Mouse (Mus musculus): ENCODE results near the gene Map3k7cl.

Gene Map3k7cl

DNA sequence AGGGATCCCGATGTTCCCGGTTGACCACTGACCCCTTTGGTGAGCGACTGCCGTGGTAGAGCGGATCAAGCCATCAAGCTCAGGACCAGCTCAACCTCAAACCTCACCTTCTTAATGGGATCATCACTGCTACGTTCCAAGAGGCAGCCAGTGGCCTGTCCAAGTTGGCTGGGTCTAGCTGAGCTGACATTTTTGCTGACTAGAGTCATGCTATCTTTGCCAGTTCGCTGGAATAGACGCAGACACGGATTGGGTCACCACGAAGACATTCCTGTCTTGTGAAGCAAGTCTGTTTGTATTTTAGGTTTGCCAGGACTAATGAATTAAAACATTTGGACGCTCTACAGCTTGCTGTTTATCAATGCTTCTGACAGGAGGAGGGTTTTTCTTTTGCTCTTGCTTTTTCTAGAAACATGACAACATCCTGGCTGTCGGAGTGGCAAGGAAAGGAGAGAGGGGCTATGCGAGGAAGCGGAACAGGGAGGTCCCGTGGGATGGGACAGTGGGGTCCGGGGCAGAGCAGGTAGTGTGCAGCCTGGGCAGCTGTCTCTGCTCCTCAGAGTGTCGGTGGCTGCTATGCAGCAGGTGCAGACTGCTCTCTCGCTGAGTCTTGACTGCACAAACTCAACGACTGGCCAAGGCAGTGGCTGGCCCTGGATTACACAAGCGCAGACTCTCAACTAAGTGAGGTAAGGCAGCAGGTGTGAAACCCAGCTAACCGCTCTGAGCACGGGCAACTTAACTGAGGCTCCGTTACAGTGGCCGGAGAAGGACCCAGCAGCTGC is at the start of gene Map3k7cl:
Map3k7cl (plus strand) TSS at position 424 of the 785 bp plus-strand sequence.
- peak; percentile 37 to 76 for DNase-seq (ENCODE audit: inconsistent age in 2 of 2, low spot score in 1 of 2)

- no peak for DNase-seq (ENCODE audit: inconsistent age in 2 of 2, low spot score in 1 of 2)
Observed at GRCm38 (mm10) chr16:87511706-87512105, 41.4 kb upstream of the Map3k7cl start.

DNA sequence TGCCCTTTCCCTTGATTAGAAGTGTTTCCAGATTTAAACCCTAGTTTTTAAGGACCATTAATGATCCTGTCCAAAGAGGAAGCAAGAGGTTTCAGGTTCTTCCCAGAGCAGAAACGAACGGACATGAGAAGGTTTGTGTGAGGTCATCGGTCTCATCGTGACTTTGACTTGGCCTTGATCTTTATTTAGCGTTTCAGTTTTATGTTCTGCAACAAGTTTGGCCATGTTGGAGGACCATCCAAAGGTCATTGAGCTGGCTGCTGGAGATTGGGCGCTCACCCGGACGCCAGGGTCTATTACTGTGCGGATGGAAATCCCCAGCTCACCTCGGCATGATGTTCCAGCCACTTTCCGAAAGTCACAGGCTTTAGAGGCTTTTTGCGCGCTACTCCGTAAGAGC is 40.8 kb upstream of the Map3k7cl start:
- peak; percentile 25 to 63 for DNase-seq (ENCODE audit: inconsistent age in 2 of 2, low spot score in 1 of 2)

DNA sequence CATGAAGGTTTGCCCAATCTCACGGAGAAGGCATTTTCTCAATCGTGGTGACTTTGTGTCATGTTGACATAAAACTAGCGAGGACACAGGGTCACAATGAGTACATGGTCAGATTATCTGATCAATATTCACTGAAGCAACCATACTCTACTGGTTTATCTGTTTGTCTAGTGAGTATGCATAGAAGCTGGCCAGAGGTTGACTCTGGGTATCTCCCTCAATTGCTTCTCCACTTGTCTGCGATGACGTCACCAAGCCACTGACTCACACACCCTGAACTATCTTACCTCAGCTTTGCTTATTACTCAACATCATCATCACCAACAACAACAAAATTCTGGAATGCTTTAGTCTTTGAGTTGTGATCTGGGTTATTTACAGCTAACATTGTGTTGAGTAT is 28.9 kb upstream of the Map3k7cl start:
- peak in 1 of 2 experiments; percentile 47 for DNase-seq (ENCODE audit: inconsistent age in 2 of 2, low spot score in 1 of 2)

DNA sequence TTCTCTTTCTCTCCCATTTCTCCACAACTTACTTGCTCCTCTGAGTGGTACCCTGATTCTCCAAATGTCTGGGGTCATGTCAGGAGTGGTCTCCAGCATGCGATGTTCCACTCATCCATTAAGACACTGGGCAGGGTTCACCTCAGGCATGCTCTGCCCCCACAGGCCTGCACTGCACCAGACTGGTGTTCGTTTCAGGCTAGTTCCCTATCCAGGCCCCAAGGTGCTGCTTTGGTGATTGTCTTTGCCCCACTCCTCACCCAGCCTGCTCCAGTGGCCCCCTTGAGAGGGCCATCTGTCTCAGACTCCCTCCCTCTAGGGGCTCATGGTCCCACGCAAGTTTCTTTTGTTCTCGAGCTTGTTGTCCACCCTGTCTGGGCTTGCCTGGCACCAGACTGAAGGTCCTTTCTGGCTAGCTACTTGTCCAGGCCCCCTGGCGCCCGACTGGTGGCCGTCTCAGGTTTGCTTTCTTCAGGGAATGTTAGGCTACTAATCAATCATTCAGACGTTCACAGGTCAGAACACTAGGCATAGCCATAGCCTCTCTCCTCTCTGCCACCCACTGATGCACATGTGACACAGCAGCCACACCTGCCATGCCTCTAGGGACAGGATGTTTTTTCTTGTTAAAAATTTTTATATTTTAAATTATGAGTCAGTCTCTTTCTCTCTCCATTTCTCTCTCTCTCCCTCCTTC is 25.4 kb upstream of the Map3k7cl start:
- DNase-seq (ENCODE audit: inconsistent age in 2 of 2, low spot score in 1 of 2), result no peak

GRCm38 (mm10) chr16:87528755-87529154 is 24.4 kb upstream of the Map3k7cl start:
- DNase-seq (ENCODE audit: inconsistent age in 2 of 2, low spot score in 1 of 2), result no peak

DNA sequence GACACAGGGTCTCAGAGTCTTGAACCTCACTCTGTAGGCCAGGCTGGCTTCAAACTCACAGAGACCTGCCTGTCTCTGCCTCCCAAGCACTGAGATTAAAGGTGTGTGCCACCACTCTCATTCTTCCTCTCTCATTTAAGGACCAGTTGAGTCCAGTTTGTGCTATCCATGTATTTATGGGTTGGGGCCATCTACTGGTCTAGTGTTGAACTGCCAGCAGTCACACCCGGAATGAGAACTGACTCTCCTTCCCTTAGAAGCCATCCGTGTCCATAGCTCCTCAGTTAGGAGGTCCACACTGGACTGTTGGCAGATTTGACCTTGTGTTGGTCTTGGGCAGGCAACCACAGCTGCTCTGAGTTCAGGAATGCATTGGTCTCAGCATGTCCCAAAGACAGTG is 4.8 kb upstream of the Map3k7cl start:
- DNase-seq (ENCODE audit: inconsistent age in 2 of 2, low spot score in 1 of 2), result peak; percentile 24 to 73

GRCm38 (mm10) chr16:87556320-87556719 is 3.2 kb downstream of the Map3k7cl start:
- no peak for DNase-seq (ENCODE audit: inconsistent age in 2 of 2, low spot score in 1 of 2)

DNA sequence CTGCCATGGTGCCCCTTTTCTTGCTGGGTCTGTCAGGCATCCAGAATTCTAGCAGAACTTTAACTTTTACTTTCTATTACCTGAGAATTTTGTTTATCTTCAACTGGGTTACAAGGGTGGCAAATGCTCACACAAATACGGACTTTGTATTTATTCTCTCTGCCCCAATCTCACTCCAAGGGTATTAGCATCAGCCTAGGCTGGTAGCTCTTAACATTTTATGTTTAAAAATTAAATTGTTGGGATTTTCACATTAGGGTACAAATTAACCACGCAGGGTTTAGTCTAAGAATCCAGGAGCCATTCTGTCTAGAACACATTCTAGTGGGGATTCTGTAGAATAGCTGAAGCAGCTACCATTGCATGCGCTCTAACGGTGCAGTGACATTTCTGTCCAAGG is 8.4 kb downstream of the Map3k7cl start:
- no peak for DNase-seq (ENCODE audit: inconsistent age in 2 of 2, low spot score in 1 of 2)

- no peak for DNase-seq (ENCODE audit: inconsistent age in 2 of 2, low spot score in 1 of 2)
Observed at GRCm38 (mm10) chr16:87563524-87563923, 10.4 kb downstream of the Map3k7cl start.

DNA sequence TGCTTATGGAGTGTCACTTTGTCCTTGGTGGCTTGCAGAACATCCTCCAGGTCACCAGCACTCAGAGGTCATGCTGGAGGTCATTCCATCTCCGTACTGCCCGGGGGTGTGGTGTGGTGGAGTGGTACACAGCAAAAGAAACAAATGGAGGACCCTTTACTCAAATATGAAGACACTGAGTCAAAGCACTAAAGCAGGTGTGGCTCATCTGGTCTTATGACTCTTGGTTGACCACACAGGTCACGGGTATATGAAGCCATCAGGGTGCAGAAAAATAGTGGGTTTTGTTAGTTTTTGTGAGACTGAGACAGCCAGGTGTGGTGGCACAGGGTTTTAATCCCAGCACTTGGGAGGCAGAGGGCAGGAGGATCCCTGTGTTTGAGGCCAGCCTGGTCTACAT is 11.4 kb downstream of the Map3k7cl start:
- no peak for DNase-seq (ENCODE audit: inconsistent age in 2 of 2, low spot score in 1 of 2)

DNA sequence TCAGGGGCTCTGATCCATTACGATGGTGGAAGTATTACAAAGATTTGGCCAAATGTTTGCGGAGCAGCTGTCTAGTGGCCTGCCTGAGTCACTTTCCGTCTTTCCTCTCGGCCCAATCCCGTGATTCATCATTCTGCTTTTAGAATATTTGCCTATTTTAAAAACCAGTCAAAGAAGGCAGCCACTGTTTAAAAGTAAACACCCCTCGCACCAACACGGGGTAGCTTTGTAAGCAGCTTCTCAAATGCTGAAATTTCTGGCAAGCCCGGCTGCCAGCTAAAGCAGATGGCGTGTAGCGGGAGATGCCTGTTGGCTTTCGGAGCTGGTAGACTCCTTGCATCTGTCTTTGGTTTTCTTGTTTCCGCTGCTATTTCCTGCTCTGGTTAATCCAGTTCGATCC is 14.4 kb downstream of the Map3k7cl start:
- no peak for DNase-seq (ENCODE audit: inconsistent age in 2 of 2, low spot score in 1 of 2)

- no peak for DNase-seq (ENCODE audit: inconsistent age in 2 of 2, low spot score in 1 of 2)
Observed at GRCm38 (mm10) chr16:87568241-87568640, 15.1 kb downstream of the Map3k7cl start.

DNA sequence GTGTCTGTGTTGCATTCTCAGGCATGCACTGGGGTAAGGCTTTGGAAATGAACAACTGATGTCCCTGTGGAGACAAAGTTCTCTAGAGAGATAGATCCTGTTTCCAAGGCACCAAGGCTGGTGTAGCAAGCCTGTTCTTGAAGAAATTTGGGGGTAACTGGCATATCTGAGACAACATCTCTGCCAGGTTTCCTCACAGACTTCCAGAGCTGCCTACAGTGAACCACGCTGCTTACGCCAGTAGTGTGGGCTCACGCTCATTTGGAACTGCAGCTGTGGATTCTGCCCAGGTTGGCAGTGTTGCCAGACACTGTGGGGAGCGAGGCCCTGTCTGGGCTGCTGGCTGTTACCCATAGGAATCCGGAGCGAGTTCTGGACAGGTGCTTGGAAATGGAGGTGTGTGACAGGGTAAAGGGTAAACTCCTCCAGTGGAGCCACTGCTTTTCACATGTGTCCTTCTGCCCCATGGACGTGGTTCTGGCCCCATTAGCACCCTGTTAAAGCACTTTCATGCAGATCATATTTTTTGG is 16.5 kb downstream of the Map3k7cl start:
- no peak for DNase-seq (ENCODE audit: inconsistent age in 2 of 2, low spot score in 1 of 2)

GRCm38 (mm10) chr16:87570334-87570733 is 17.2 kb downstream of the Map3k7cl start:
- no peak for DNase-seq (ENCODE audit: inconsistent age in 2 of 2, low spot score in 1 of 2)

GRCm38 (mm10) chr16:87573409-87573808 is 20.3 kb downstream of the Map3k7cl start:
- no peak for DNase-seq (ENCODE audit: inconsistent age in 2 of 2, low spot score in 1 of 2)

DNA sequence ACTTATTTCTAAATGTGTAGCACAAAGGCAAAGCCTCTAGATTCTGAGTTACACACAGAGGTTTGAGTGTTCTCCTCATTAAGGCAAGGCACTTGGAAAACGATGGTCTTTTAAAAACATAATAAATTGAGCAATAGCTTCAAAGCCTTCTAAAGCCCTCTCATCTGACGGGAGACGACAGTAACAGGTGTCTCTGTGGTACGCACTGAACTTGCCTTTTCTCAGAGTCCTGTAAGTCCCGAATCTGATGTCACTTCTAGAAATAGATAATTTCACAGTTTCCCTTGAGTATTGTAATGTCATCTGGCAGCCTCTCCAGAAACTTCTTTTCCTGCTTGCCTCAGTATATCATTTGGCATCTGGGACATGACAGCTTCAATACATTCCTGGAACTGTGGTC is 21.0 kb downstream of the Map3k7cl start:
- DNase-seq (ENCODE audit: inconsistent age in 2 of 2, low spot score in 1 of 2), result no peak

- no peak for DNase-seq (ENCODE audit: inconsistent age in 2 of 2, low spot score in 1 of 2)
Observed at GRCm38 (mm10) chr16:87575600-87575999, 22.5 kb downstream of the Map3k7cl start.

GRCm38 (mm10) chr16:87578881-87579280 is 25.8 kb downstream of the Map3k7cl start:
- no peak for DNase-seq (ENCODE audit: inconsistent age in 2 of 2, low spot score in 1 of 2)

DNA sequence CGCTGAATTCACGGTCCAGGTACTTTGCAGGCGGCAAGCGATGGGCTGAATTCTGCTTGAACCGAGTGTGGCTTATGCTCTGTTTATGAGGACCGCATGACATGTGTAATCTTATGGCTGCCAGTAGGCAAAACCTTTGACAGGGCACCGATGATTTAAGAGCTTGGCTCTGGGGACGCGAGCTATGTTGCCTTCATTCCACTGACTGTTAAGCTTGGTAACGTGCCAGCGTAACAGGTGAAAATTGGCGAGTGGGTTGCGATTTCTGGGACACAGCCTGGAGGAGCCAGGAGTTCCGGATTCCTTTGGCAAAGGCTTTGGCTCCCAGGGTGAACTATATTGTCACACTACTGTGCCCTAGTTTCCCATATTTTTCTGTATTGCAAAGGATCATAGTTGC is 26.3 kb downstream of the Map3k7cl start:
- no peak for DNase-seq (ENCODE audit: inconsistent age in 2 of 2, low spot score in 1 of 2)

- DNase-seq (ENCODE audit: inconsistent age in 2 of 2, low spot score in 1 of 2), result no peak
Observed at GRCm38 (mm10) chr16:87582776-87583175, 29.6 kb downstream of the Map3k7cl start.

DNA sequence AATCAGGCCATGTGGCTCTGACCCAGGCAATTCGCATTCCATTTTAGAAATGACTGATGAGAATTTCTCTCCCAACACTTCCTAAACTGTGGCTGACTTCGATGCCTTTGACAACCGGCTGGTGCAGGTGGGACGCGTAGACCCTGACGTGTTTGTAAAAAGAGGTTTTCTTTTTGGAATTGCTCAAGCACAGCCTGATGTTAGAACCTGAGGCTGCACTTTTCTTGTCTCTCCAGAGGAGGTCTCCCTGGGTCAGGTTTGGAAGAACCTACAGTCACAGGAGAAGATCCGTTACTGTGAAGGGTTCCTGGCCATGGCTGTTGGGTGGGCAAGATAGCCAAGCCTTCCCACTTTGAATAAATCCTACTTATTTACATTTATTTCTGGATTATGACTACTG is 31.5 kb downstream of the Map3k7cl start:
- peak; percentile 17 to 68 for DNase-seq (ENCODE audit: inconsistent age in 2 of 2, low spot score in 1 of 2)
